Mouse (Mus musculus) MEL (cell line): Measurements from ENCODE around the gene H2-Ke6. TPM values are rescaled to one million over a fixed set of nuclear protein-coding genes. Genes with fewer than 3 reads are reported as not detected.
"Not testable (repeated sequence)": the region's sequence is repeated elsewhere in the genome, so short reads cannot be mapped to it uniquely, and the experiment has no call there.

Source experiments
- DNase-seq: peaks from one replicate; pipeline ENCODE4 v3.0.0; 2011; ENCODE audit warnings: low read depth, low spot score
- H3K27ac ChIP-seq: 2 replicates; pipeline ENCODE4 v1.5.1; 2012; ENCODE audit warnings: low read depth, mild to moderate bottlenecking, control low read depth, low read length, moderate library complexity; ENCODE audit not compliant: control insufficient read depth
- H3K27me3 ChIP-seq, 2 experiments: fragments of 150-350 bp in 1 of 2; sonication (generic) in 1 of 2; 2 replicates each; pipeline ENCODE4 v1.6.1; 2012; ENCODE audit warnings: low read length in 2 of 2, mild to moderate bottlenecking in 2 of 2, improper control_type of control experiment in 1 of 2, moderate library complexity in 1 of 2; ENCODE audit not compliant: insufficient read depth in 2 of 2, control insufficient read depth in 1 of 2
- H3K36me3 ChIP-seq, 2 experiments: 2 replicates each; pipeline ENCODE4 v1.6.1; 2012 to 2014; ENCODE audit warnings: low read length in 2 of 2, improper control_type of control experiment in 1 of 2, inconsistent platforms in 1 of 2, mild to moderate bottlenecking in 1 of 2; ENCODE audit not compliant: insufficient read depth in 2 of 2, control insufficient read depth in 1 of 2
- H3K4me1 ChIP-seq, 2 experiments: fragments of 150-350 bp in 1 of 2; sonication (generic) in 1 of 2; 2 replicates each; pipeline ENCODE4 v1.6.1; 2012; ENCODE audit warnings: low read length in 2 of 2, improper control_type of control experiment in 1 of 2, mild to moderate bottlenecking in 1 of 2; ENCODE audit not compliant: insufficient read depth in 2 of 2, control insufficient read depth in 1 of 2
- H3K4me3 ChIP-seq, 2 experiments: fragments of 150-350 bp in 1 of 2; sonication (generic) in 1 of 2; 2 replicates each; pipeline ENCODE4 v1.5.1; 2012; ENCODE audit warnings: low read depth in 2 of 2, low read length in 2 of 2, mild to moderate bottlenecking in 2 of 2, moderate library complexity in 2 of 2, control low read depth in 1 of 2, improper control_type of control experiment in 1 of 2; ENCODE audit not compliant: control insufficient read depth in 1 of 2, insufficient read depth in 1 of 2
- H3K79me2 ChIP-seq: 2 replicates; pipeline ENCODE4 v1.6.1; 2012; ENCODE audit warnings: mild to moderate bottlenecking, low read length, moderate library complexity; ENCODE audit not compliant: control insufficient read depth, poor library complexity, insufficient read depth
- H3K9ac ChIP-seq: 2 replicates; pipeline ENCODE4 v1.6.1; 2012; ENCODE audit warnings: low read depth, mild to moderate bottlenecking, control low read depth, low read length, moderate library complexity; ENCODE audit not compliant: control insufficient read depth, poor library complexity, severe bottlenecking
- H3K9me3 ChIP-seq: fragments of 150-350 bp; sonication (generic); replicated peaks from 2 replicates; pipeline ENCODE4 v1.6.1; 2012; ENCODE audit warnings: mild to moderate bottlenecking, low read length, improper control_type of control experiment, moderate library complexity; ENCODE audit not compliant: insufficient read depth
- CHD2 ChIP-seq: IDR thresholded peaks from 2 replicates; pipeline ENCODE4 v1.6.1; 2011; ENCODE audit warnings: low read length, improper control_type of control experiment
- CTCF ChIP-seq, 3 experiments: IDR thresholded peaks in 2 of 3; conservative IDR thresholded peaks in 1 of 3; 2 replicates each; pipeline ENCODE4 v1.5.1; 2011 to 2012; ENCODE audit warnings: low read length in 3 of 3, low read depth in 2 of 3, mild to moderate bottlenecking in 2 of 3, improper control_type of control experiment in 1 of 3, inconsistent platforms in 1 of 3, mixed read lengths in 1 of 3, moderate library complexity in 1 of 3; ENCODE audit not compliant: control insufficient read depth in 1 of 3, insufficient read depth in 1 of 3, poor library complexity in 1 of 3, severe bottlenecking in 1 of 3
- ELF1 ChIP-seq: IDR thresholded peaks from 2 replicates; pipeline ENCODE4 v1.6.1; 2014; ENCODE audit warnings: low read depth, mild to moderate bottlenecking, inconsistent platforms, low read length, improper control_type of control experiment, moderate library complexity
- ETS1 ChIP-seq: IDR thresholded peaks from 2 replicates; pipeline ENCODE4 v1.6.1; 2012; ENCODE audit warnings: low read depth, mild to moderate bottlenecking, inconsistent platforms, low read length, improper control_type of control experiment, moderate library complexity
- GABPA ChIP-seq: IDR thresholded peaks from 2 replicates; pipeline ENCODE4 v1.6.1; 2012; ENCODE audit warnings: low read depth, mild to moderate bottlenecking, inconsistent platforms, low read length, improper control_type of control experiment, moderate library complexity
- JUND ChIP-seq: IDR thresholded peaks from 2 replicates; pipeline ENCODE4 v1.6.1; 2011; ENCODE audit warnings: low read depth, mild to moderate bottlenecking, improper control_type of control experiment, low read length
- MAX ChIP-seq: IDR thresholded peaks from 2 replicates; pipeline ENCODE4 v1.6.1; 2011; ENCODE audit warnings: low read length, improper control_type of control experiment
- MXI1 ChIP-seq: IDR thresholded peaks from 2 replicates; pipeline ENCODE4 v1.6.1; 2011; ENCODE audit warnings: mild to moderate bottlenecking, low read depth, low read length, improper control_type of control experiment
- MYB ChIP-seq: IDR thresholded peaks from 2 replicates; pipeline ENCODE4 v1.6.1; 2011; ENCODE audit warnings: mild to moderate bottlenecking, low read depth, low read length, improper control_type of control experiment
- NELFE ChIP-seq: IDR thresholded peaks from 2 replicates; pipeline ENCODE4 v1.6.1; 2011; ENCODE audit warnings: low read depth, low read length, improper control_type of control experiment
- NRF1 ChIP-seq: IDR thresholded peaks from 2 replicates; pipeline ENCODE4 v1.6.1; 2014; ENCODE audit warnings: low read depth, mild to moderate bottlenecking, inconsistent platforms, low read length, improper control_type of control experiment, moderate library complexity; ENCODE audit not compliant: poor library complexity, insufficient read depth, severe bottlenecking
- POLR2A ChIP-seq, 2 experiments: IDR thresholded peaks; 2 replicates each; pipeline ENCODE4 v1.6.1; 2011 to 2012; ENCODE audit warnings: low read length in 2 of 2, mild to moderate bottlenecking in 2 of 2, control low read depth in 1 of 2, improper control_type of control experiment in 1 of 2, low read depth in 1 of 2, moderate library complexity in 1 of 2; ENCODE audit not compliant: control insufficient read depth in 1 of 2, insufficient read depth in 1 of 2, poor library complexity in 1 of 2
- POLR2AphosphoS2 ChIP-seq: IDR thresholded peaks from 2 replicates; pipeline ENCODE4 v1.6.1; 2011; ENCODE audit warnings: low read length, improper control_type of control experiment
- RAD21 ChIP-seq: IDR thresholded peaks from 2 replicates; pipeline ENCODE4 v1.6.1; 2011; ENCODE audit warnings: mild to moderate bottlenecking, low read depth, low read length, improper control_type of control experiment
- SMC3 ChIP-seq: IDR thresholded peaks from 2 replicates; pipeline ENCODE4 v1.6.1; 2011; ENCODE audit warnings: low read depth, low read length, improper control_type of control experiment
- TBP ChIP-seq: IDR thresholded peaks from 2 replicates; pipeline ENCODE4 v1.8.0; 2011; ENCODE audit warnings: low read depth, low read length, improper control_type of control experiment
- USF2 ChIP-seq, 2 experiments: IDR thresholded peaks; 2 replicates each; pipeline ENCODE4 v1.6.1; 2011 to 2012; ENCODE audit warnings: improper control_type of control experiment in 2 of 2, low read length in 2 of 2, borderline replicate concordance in 1 of 2, inconsistent platforms in 1 of 2, low read depth in 1 of 2, mild to moderate bottlenecking in 1 of 2; ENCODE audit not compliant: insufficient read depth in 1 of 2
- ZKSCAN1 ChIP-seq: IDR thresholded peaks from 2 replicates; pipeline ENCODE4 v1.6.1; 2012; ENCODE audit warnings: low read depth, mild to moderate bottlenecking, inconsistent platforms, low read length, improper control_type of control experiment, moderate library complexity
- polyA plus RNA-seq, 2 experiments: library from polyadenylated mRNA; stranded (reverse) in 1 of 2; unstranded in 1 of 2; fragments of >175 nt in 1 of 2; fragments of >200 nt in 1 of 2; gene quantifications; 2 replicates each; pipeline versions ENCODE4 v1.2.1 to v1.2.4; 2012; ENCODE audit warnings: low replicate concordance in 2 of 2, low read depth in 1 of 2; ENCODE audit not compliant: insufficient read length in 2 of 2, insufficient read depth in 1 of 2, missing spikeins in 1 of 2
- total RNA-seq: library from RNA; depleted of rRNA; stranded (reverse); fragments of 300-350 nt; gene quantifications from 2 replicates; pipeline ENCODE4 v1.2.3, GENCODE M21; 2012

The H2-Ke6 gene
- total and polyA plus RNA-seq, 3 experiments: 24.1 to 34.4 TPM; not detected in 1

DNA sequence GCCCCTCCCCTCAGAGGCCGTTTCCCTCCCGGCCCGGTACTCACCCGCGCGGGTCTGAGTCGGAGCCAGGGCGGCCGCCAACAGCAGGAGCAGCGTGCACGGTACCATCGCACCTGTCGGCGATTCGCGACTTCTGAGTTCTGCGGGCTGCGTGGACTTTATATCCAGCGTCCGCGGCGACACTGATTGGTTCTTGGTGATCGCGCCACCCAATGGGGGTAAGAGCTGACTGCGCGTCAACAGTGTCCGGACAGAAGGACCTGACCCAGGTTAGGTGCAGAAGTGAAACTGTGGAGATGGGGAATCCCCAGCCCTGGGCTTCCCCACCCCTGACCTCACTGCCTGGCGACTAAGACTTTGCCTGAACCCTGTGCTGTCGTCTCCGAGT, 27.7 kb downstream of the H2-Ke6 start, which contains the start of gene H2-K1:
Gene H2-K1, minus strand, starts transcription at position 198 of the 388 bp plus-strand sequence.
- Histone ChIP-seq H3K4me3 (peak within 1 kb of the TSS; percentile 81 to 83), H3K4me1 (no peaks in the 10 kb centered on the region), H3K9me3 (no peaks in the 10 kb centered on the region), H3K27ac (peak within 1 kb of the TSS; percentile 41), H3K9ac (peak within 1 kb of the TSS; percentile 84), H3K79me2 (peaks cover 2% of the 10 kb centered on the region), H3K27me3 (no peaks in the 10 kb centered on the region), H3K36me3 (no peaks in the 10 kb centered on the region)
- peak; percentile 96 for DNase-seq
- peak; percentile 85 for TF ChIP-seq CHD2
- peak; percentile 88 for TF ChIP-seq TBP
- TF ChIP-seq POLR2AphosphoS2: no peak
- no peak for TF ChIP-seq JUND
- peak; percentile 20; the same call in 1 of the 2 replicates for TF ChIP-seq ETS1
- no peak for TF ChIP-seq RAD21
- TF ChIP-seq SMC3: no peak
- TF ChIP-seq USF2 (IDR thresholded peaks at IDR 0.05; ENCODE audit: borderline replicate concordance in 1 of 2, insufficient read depth in 1 of 2, low read depth in 1 of 2, low read length in 2 of 2): no peak
- TF ChIP-seq ZKSCAN1: no peak
- TF ChIP-seq CTCF (IDR thresholded peaks at IDR 0.05 in 2 of 3, conservative IDR thresholded peaks at IDR 0.05 in 1 of 3; ENCODE audit: control insufficient read depth in 1 of 3, insufficient read depth in 1 of 3, low read depth in 2 of 3, low read length in 3 of 3, poor library complexity in 1 of 3, severe bottlenecking in 1 of 3): no peak
- TF ChIP-seq POLR2A (IDR thresholded peaks at IDR 0.05; ENCODE audit: control insufficient read depth in 1 of 2, insufficient read depth in 1 of 2, low read depth in 1 of 2, low read length in 2 of 2, poor library complexity in 1 of 2): peak; percentile 68 to 75; a peak in 2 of 4 replicates
- TF ChIP-seq GABPA: no peak
- peak; percentile 69 for TF ChIP-seq NELFE

DNA sequence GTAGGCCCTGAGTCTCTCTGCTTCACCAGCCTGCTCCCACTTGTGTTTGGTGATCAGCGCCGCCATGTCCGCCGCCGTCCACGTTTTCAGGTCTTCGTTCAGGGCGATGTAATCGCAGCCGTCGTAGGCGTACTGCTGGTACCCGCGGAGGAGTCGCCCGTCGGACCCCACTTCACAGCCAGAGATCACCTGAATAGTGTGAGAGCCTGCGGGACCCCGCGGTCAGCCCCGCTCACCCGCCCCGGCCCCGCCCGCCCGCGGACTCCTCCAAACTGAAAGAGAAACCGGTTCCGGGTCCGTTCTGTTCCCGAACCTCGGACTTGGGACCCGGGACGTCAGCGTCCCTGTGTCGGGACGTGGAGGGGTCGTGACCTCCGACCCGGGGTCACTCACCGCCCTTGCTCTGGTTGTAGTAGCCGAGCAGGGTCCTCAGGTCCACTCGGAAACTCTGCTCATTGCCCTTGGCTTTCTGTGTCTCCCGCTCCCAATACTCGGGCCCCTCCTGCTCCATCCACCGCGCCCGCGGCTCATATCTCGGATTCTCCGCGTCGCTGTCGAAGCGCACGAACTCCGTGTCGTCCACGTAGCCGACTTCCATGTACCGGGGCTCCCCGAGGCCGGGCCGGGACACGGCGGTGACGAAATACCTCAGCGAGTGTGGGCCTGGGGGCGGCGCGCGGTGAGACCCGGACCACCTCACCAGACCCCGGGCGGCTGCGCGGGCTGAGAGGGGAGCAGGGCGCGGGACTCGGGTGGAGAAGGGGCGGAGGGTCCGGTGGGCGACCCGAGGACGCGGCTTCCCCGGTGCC, 28.3 kb downstream of the H2-Ke6 start:
- peak; percentile 51 for DNase-seq
- Histone ChIP-seq H3K27me3 (no peaks in the 10 kb centered on the region), H3K4me3 (peak overlapping the region; percentile 81 to 83), H3K27ac (no peak overlapping the region), H3K9me3 (no peaks in the 10 kb centered on the region), H3K4me1 (no peaks in the 10 kb centered on the region), H3K36me3 (no peaks in the 10 kb centered on the region), H3K9ac (peak overlapping the region; percentile 84), H3K79me2 (peaks cover 2% of the 10 kb centered on the region)
- no peak for TF ChIP-seq ELF1
- TF ChIP-seq MXI1: no peak
- TF ChIP-seq CTCF (IDR thresholded peaks at IDR 0.05 in 2 of 3, conservative IDR thresholded peaks at IDR 0.05 in 1 of 3; ENCODE audit: control insufficient read depth in 1 of 3, insufficient read depth in 1 of 3, low read depth in 2 of 3, low read length in 3 of 3, poor library complexity in 1 of 3, severe bottlenecking in 1 of 3): no peak
- no peak for TF ChIP-seq MYB
- TF ChIP-seq MAX: no peak
- no peak for TF ChIP-seq NRF1

DNA sequence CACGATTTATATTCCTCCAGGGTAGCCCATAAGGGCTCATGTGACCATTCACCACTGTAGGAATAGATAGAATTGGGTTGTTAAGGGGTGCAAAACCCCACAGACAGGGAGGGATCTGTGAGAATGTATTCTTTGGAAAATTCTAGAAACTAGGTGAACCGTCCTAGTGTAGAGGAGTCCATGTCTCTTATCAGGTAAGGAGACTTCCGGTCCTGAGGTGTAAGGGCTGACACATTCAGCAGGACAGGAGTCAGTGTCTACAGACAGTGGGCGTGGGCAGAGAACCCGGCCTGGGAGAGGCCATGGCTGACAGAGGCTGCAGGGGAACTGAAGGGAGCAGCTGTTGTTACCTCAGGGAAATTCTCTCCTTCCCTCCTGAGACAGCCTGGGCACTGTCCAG, 29.2 kb downstream of the H2-Ke6 start:
- not testable (repeated sequence) for H3K27me3 ChIP-seq, H3K27ac ChIP-seq, H3K9me3 ChIP-seq, H3K4me3 ChIP-seq, H3K9ac ChIP-seq, H3K4me1 ChIP-seq, H3K79me2 ChIP-seq, H3K36me3 ChIP-seq, DNase-seq

DNA sequence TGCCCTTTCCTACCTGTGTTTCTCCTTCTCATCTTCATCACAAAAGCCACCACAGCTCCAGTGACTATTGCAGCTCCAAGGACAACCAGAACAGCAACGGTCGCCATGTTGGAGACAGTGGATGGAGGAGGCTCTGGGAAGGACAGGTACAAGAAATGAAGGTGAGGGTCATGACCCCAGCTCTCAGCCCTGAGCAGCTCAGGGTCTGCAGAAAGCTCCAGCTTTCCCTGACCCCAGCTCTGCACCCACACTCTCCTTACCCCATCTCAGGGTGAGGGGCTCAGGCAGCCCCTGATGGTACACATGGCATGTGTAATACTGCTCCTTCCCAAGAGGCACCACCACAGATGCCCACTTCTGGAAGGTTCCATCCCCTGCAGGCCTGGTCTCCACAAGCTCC, 30.8 kb downstream of the H2-Ke6 start:
- not testable (repeated sequence) for H3K36me3 ChIP-seq, H3K4me3 ChIP-seq, H3K27me3 ChIP-seq, H3K27ac ChIP-seq, H3K9me3 ChIP-seq, H3K79me2 ChIP-seq, H3K4me1 ChIP-seq, H3K9ac ChIP-seq, DNase-seq
